Mouse (Mus musculus): ENCODE data around the gene Myl9. TPM values are rescaled to one million over a fixed set of nuclear protein-coding genes. Genes with fewer than 3 reads are reported as not detected.
"Not testable (repeated sequence)": the region's sequence is repeated elsewhere in the genome, so short reads cannot be mapped to it uniquely, and the experiment has no call there.

Gene Myl9
- polyA plus RNA-seq, 1 experiment from 2014 or later: 1,649 TPM

- Histone ChIP-seq H3K9ac (ENCODE audit: low read length) (no peak overlapping the region), H3K27ac (ENCODE audit: low read length) (no peak overlapping the region), H3K4me2 (ENCODE audit: low read depth, low read length) (no peak overlapping the region), H3K4me3 (replicated peaks; ENCODE audit: low read length) (no peak overlapping the region), H3K9me3 (replicated peaks; ENCODE audit: control insufficient read depth, low read length) (no peaks in the 10 kb centered on the region), H3K4me1 (ENCODE audit: control insufficient read depth, insufficient read depth, low read length) (no peaks in the 10 kb centered on the region), H3K36me3 (ENCODE audit: control insufficient read depth, insufficient read depth, low read length) (no peaks in the 10 kb centered on the region), H3K27me3 (ENCODE audit: control insufficient read depth, insufficient read depth, low read length) (no peaks in the 10 kb centered on the region)
- no peak for ATAC-seq (ENCODE audit: insufficient read depth, low FRiP score)
- 74% methylated on average over 6 of the region's 6 CpGs for WGBS
Observed at GRCm38 (mm10) chr2:156806886-156807285, 31.7 kb downstream of the Myl9 start.

- no peaks in the 10 kb centered on the region for H3K9me3 ChIP-seq (replicated peaks; ENCODE audit: control insufficient read depth, low read length)
- no peak overlapping the region for H3K27ac ChIP-seq (ENCODE audit: low read length)
- no peaks in the 10 kb centered on the region for H3K27me3 ChIP-seq (ENCODE audit: control insufficient read depth, insufficient read depth, low read length)
- 0 out of 2 replicates have a peak, but pooled peaks have one; percentile 25 for ATAC-seq (ENCODE audit: insufficient read depth, low FRiP score)
- no peak overlapping the region for H3K4me2 ChIP-seq (ENCODE audit: low read depth, low read length)
- 46% methylated on average over 2 of the region's 2 CpGs for WGBS
- H3K4me1 ChIP-seq (ENCODE audit: control insufficient read depth, insufficient read depth, low read length): peaks cover 6% of the 10 kb centered on the region
- no peak overlapping the region for H3K9ac ChIP-seq (ENCODE audit: low read length)
- H3K36me3 ChIP-seq (ENCODE audit: control insufficient read depth, insufficient read depth, low read length): no peaks in the 10 kb centered on the region
- H3K4me3 ChIP-seq (replicated peaks; ENCODE audit: low read length): no peak overlapping the region
Observed at GRCm38 (mm10) chr2:156809579-156809978, 34.4 kb downstream of the Myl9 start.

GRCm38 (mm10) chr2:156810716-156811115 lies 35.5 kb downstream of the Myl9 start:
- Histone ChIP-seq H3K4me1 (ENCODE audit: control insufficient read depth, insufficient read depth, low read length) (peaks cover 15% of the 10 kb centered on the region), H3K9me3 (replicated peaks; ENCODE audit: control insufficient read depth, low read length) (no peaks in the 10 kb centered on the region), H3K9ac (ENCODE audit: low read length) (no peak overlapping the region), H3K4me3 (replicated peaks; ENCODE audit: low read length) (no peak overlapping the region), H3K36me3 (ENCODE audit: control insufficient read depth, insufficient read depth, low read length) (no peaks in the 10 kb centered on the region), H3K27ac (ENCODE audit: low read length) (no peak overlapping the region), H3K27me3 (ENCODE audit: control insufficient read depth, insufficient read depth, low read length) (no peaks in the 10 kb centered on the region), H3K4me2 (ENCODE audit: low read depth, low read length) (no peak overlapping the region)
- no peak for ATAC-seq (ENCODE audit: insufficient read depth, low FRiP score)
- 95% methylated on average over 10 of the region's 10 CpGs for WGBS

GRCm38 (mm10) chr2:156811556-156811955 lies 36.3 kb downstream of the Myl9 start:
- 73% methylated on average over 5 of the region's 5 CpGs for WGBS
- no peak overlapping the region for H3K9ac ChIP-seq (ENCODE audit: low read length)
- no peaks in the 10 kb centered on the region for H3K27me3 ChIP-seq (ENCODE audit: control insufficient read depth, insufficient read depth, low read length)
- no peak overlapping the region for H3K27ac ChIP-seq (ENCODE audit: low read length)
- no peak overlapping the region for H3K4me2 ChIP-seq (ENCODE audit: low read depth, low read length)
- no peaks in the 10 kb centered on the region for H3K9me3 ChIP-seq (replicated peaks; ENCODE audit: control insufficient read depth, low read length)
- ATAC-seq (ENCODE audit: insufficient read depth, low FRiP score): no peak
- H3K36me3 ChIP-seq (ENCODE audit: control insufficient read depth, insufficient read depth, low read length): no peaks in the 10 kb centered on the region
- peaks cover 15% of the 10 kb centered on the region for H3K4me1 ChIP-seq (ENCODE audit: control insufficient read depth, insufficient read depth, low read length)
- no peak overlapping the region for H3K4me3 ChIP-seq (replicated peaks; ENCODE audit: low read length)

- ATAC-seq (ENCODE audit: insufficient read depth, low FRiP score): peak; percentile 40; the same call in 1 of the 2 replicates
- no peak overlapping the region for H3K9ac ChIP-seq (ENCODE audit: low read length)
- 12% methylated on average over 8 of the region's 8 CpGs for WGBS
- no peaks in the 10 kb centered on the region for H3K9me3 ChIP-seq (replicated peaks; ENCODE audit: control insufficient read depth, low read length)
- H3K4me1 ChIP-seq (ENCODE audit: control insufficient read depth, insufficient read depth, low read length): peaks cover 15% of the 10 kb centered on the region
- no peak overlapping the region for H3K4me2 ChIP-seq (ENCODE audit: low read depth, low read length)
- H3K27me3 ChIP-seq (ENCODE audit: control insufficient read depth, insufficient read depth, low read length): no peaks in the 10 kb centered on the region
- H3K27ac ChIP-seq (ENCODE audit: low read length): peak overlapping the region; percentile 76
- H3K36me3 ChIP-seq (ENCODE audit: control insufficient read depth, insufficient read depth, low read length): no peaks in the 10 kb centered on the region
- H3K4me3 ChIP-seq (replicated peaks; ENCODE audit: low read length): no peak overlapping the region
Observed at GRCm38 (mm10) chr2:156814344-156814801, 39.2 kb downstream of the Myl9 start.

- Histone ChIP-seq H3K4me1 (ENCODE audit: control insufficient read depth, insufficient read depth, low read length) (peaks cover 15% of the 10 kb centered on the region), H3K4me2 (ENCODE audit: low read depth, low read length) (no peak overlapping the region), H3K4me3 (replicated peaks; ENCODE audit: low read length) (no peak overlapping the region), H3K36me3 (ENCODE audit: control insufficient read depth, insufficient read depth, low read length) (no peaks in the 10 kb centered on the region), H3K9ac (ENCODE audit: low read length) (peak overlapping the region; percentile 38; the same call in 1 of the 2 replicates), H3K27me3 (ENCODE audit: control insufficient read depth, insufficient read depth, low read length) (no peaks in the 10 kb centered on the region), H3K27ac (ENCODE audit: low read length) (peak overlapping the region; percentile 76), H3K9me3 (replicated peaks; ENCODE audit: control insufficient read depth, low read length) (no peaks in the 10 kb centered on the region)
- 0 out of 2 replicates have a peak, but pooled peaks have one; percentile 10 for ATAC-seq (ENCODE audit: insufficient read depth, low FRiP score)
- 17% methylated on average over 5 of the region's 5 CpGs for WGBS
Observed at GRCm38 (mm10) chr2:156814893-156815292, 39.7 kb downstream of the Myl9 start.

- Histone ChIP-seq H3K27me3 (ENCODE audit: control insufficient read depth, insufficient read depth, low read length) (no peaks in the 10 kb centered on the region), H3K27ac (ENCODE audit: low read length) (peak overlapping the region; percentile 76), H3K9me3 (replicated peaks; ENCODE audit: control insufficient read depth, low read length) (no peaks in the 10 kb centered on the region), H3K4me1 (ENCODE audit: control insufficient read depth, insufficient read depth, low read length) (peaks cover 15% of the 10 kb centered on the region), H3K4me3 (replicated peaks; ENCODE audit: low read length) (no peak overlapping the region), H3K36me3 (ENCODE audit: control insufficient read depth, insufficient read depth, low read length) (no peaks in the 10 kb centered on the region), H3K4me2 (ENCODE audit: low read depth, low read length) (no peak overlapping the region), H3K9ac (ENCODE audit: low read length) (no peak overlapping the region)
- ATAC-seq (ENCODE audit: insufficient read depth, low FRiP score): no peak
- WGBS: 64% methylated on average over 3 of the region's 3 CpGs
Observed at GRCm38 (mm10) chr2:156815412-156815811, 40.2 kb downstream of the Myl9 start.

- 67% methylated on average over 1 of the region's 1 CpGs for WGBS
- Histone ChIP-seq H3K4me2 (ENCODE audit: low read depth, low read length) (no peak overlapping the region), H3K9me3 (replicated peaks; ENCODE audit: control insufficient read depth, low read length) (no peaks in the 10 kb centered on the region), H3K4me3 (replicated peaks; ENCODE audit: low read length) (no peak overlapping the region), H3K9ac (ENCODE audit: low read length) (no peak overlapping the region), H3K27me3 (ENCODE audit: control insufficient read depth, insufficient read depth, low read length) (no peaks in the 10 kb centered on the region), H3K4me1 (ENCODE audit: control insufficient read depth, insufficient read depth, low read length) (peaks cover 15% of the 10 kb centered on the region), H3K36me3 (ENCODE audit: control insufficient read depth, insufficient read depth, low read length) (no peaks in the 10 kb centered on the region), H3K27ac (ENCODE audit: low read length) (no peak overlapping the region)
- no peak for ATAC-seq (ENCODE audit: insufficient read depth, low FRiP score)
Observed at GRCm38 (mm10) chr2:156816116-156816515, 40.9 kb downstream of the Myl9 start.

- ATAC-seq (ENCODE audit: insufficient read depth, low FRiP score); H3K4me2 ChIP-seq (ENCODE audit: low read depth, low read length); H3K27ac ChIP-seq (ENCODE audit: low read length); H3K36me3 ChIP-seq (ENCODE audit: control insufficient read depth, insufficient read depth, low read length); H3K9me3 ChIP-seq (replicated peaks; ENCODE audit: control insufficient read depth, low read length); H3K27me3 ChIP-seq (ENCODE audit: control insufficient read depth, insufficient read depth, low read length); H3K4me3 ChIP-seq (replicated peaks; ENCODE audit: low read length); H3K4me1 ChIP-seq (ENCODE audit: control insufficient read depth, insufficient read depth, low read length); H3K9ac ChIP-seq (ENCODE audit: low read length): not testable (repeated sequence)
- 86% methylated on average over 6 of the region's 6 CpGs for WGBS
Observed at GRCm38 (mm10) chr2:156825128-156825527, 49.9 kb downstream of the Myl9 start.
